Mouse (Mus musculus): ENCODE results near the gene Pank3.

DNA sequence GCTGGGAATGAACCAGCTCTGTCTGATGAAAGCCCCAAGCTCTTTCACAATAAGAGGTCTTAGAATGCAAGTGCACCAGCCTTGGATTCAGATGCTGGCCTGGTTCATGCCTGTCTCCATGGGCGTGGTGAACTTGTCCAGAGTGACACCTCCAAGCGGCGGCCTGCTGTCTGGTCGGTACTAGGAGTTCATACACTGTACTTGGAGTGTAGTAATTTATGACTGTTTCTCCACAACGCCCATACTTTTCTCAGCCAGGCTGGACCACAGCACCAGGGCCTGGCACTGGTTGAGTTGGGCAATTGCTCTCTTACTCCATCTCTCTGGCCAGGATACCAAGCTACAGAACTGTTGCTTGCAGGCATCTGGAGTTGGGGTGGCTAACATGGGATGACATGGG is 45.4 kb upstream of the Pank3 start:
- TF ChIP-seq CTCF (IDR thresholded peaks at IDR 0.05; ENCODE audit: low read depth) (no peak), EP300 (IDR thresholded peaks at IDR 0.05; ENCODE audit: low read depth) (no peak)
